Mouse (Mus musculus) gastrocnemius, postnatal 36 days (tissue): ENCODE measurements at regions not wholly inside any gene's neighbourhood (a gene's known extent, or its start where the extent isn't known, plus 50 kb on each side); places are given as distances from the start of the nearest gene placed in this dataset.

Experiments used
- DNase-seq, 2 experiments: peaks; one replicate each; pipeline ENCODE4 v3.0.0; 2022
- intact Hi-C: fragments of 180-260 bp; cut with DNase I; formaldehyde crosslinking; loops from one replicate; pipeline ENCODE4 v1.15.1; 2025

GRCm38 (mm10) chr7:72854501-72855002, 520.8 kb upstream of the Rgma start:
- DNase-seq: no peak
- intact Hi-C loops: no loop called here

- intact Hi-C loops: no loop called here
- no peak for DNase-seq
Observed at GRCm38 (mm10) chr7:72866966-72867754, 508.1 kb upstream of the Rgma start.

GRCm38 (mm10) chr7:72869068-72869467, 506.2 kb upstream of the Rgma start:
- intact Hi-C loops: no loop called here
- no peak for DNase-seq

- DNase-seq: no peak
- intact Hi-C loops: no loop called here
Observed at GRCm38 (mm10) chr7:72900816-72901215, 474.5 kb upstream of the Rgma start.

- intact Hi-C loops: no loop called here
Observed at GRCm38 (mm10) chr7:72905891-72906290, 469.4 kb upstream of the Rgma start.

GRCm38 (mm10) chr7:72906536-72906935, 468.8 kb upstream of the Rgma start:
- intact Hi-C loops: no loop called here
- DNase-seq: no peak

More at GRCm38 (mm10) chr7:72905891-72906290, 469.4 kb upstream of the Rgma start:
- DNase-seq: no peak

- intact Hi-C loops: loop anchor here (5.0 kb wide), 1 partner anchor 450 kb away; the partner anchor contains the start of gene Rgma
- DNase-seq: no peak
Observed at GRCm38 (mm10) chr7:72926772-72927380, 448.4 kb upstream of the Rgma start.

GRCm38 (mm10) chr7:72938842-72939241, 436.5 kb upstream of the Rgma start:
- no peak for DNase-seq

GRCm38 (mm10) chr7:72947531-72947930, 427.8 kb upstream of the Rgma start:
- intact Hi-C loops: no loop called here

More at GRCm38 (mm10) chr7:72938842-72939241, 436.5 kb upstream of the Rgma start:
- intact Hi-C loops: no loop called here

GRCm38 (mm10) chr7:72948026-72948425, 427.3 kb upstream of the Rgma start:
- intact Hi-C loops: no loop called here
- no peak for DNase-seq

More at GRCm38 (mm10) chr7:72947531-72947930, 427.8 kb upstream of the Rgma start:
- DNase-seq: no peak

- intact Hi-C loops: no loop called here
- DNase-seq: no peak
Observed at GRCm38 (mm10) chr7:72948666-72949065, 426.6 kb upstream of the Rgma start.

- intact Hi-C loops: no loop called here
- DNase-seq: no peak
Observed at GRCm38 (mm10) chr7:72949886-72950285, 425.4 kb upstream of the Rgma start.

GRCm38 (mm10) chr7:72957674-72958073, 417.6 kb upstream of the Rgma start:
- intact Hi-C loops: no loop called here
- no peak for DNase-seq

GRCm38 (mm10) chr7:72961321-72961720, 414.0 kb upstream of the Rgma start:
- intact Hi-C loops: no loop called here
- DNase-seq: no peak

GRCm38 (mm10) chr7:72962815-72963214, 412.5 kb upstream of the Rgma start:
- no peak for DNase-seq
- intact Hi-C loops: no loop called here

GRCm38 (mm10) chr7:72963908-72964307, 411.4 kb upstream of the Rgma start:
- intact Hi-C loops: no loop called here

GRCm38 (mm10) chr7:72968193-72968592, 407.1 kb upstream of the Rgma start:
- DNase-seq: no peak
- intact Hi-C loops: no loop called here

More at GRCm38 (mm10) chr7:72963908-72964307, 411.4 kb upstream of the Rgma start:
- no peak for DNase-seq

GRCm38 (mm10) chr7:72971506-72972267, 403.6 kb upstream of the Rgma start:
- DNase-seq: no peak
- intact Hi-C loops: no loop called here

GRCm38 (mm10) chr7:72972397-72972796, 402.9 kb upstream of the Rgma start:
- no peak for DNase-seq
- intact Hi-C loops: no loop called here

- DNase-seq: no peak
- intact Hi-C loops: no loop called here
Observed at GRCm38 (mm10) chr7:72973771-72974170, 401.5 kb upstream of the Rgma start.

- intact Hi-C loops: no loop called here
- no peak for DNase-seq
Observed at GRCm38 (mm10) chr7:72974384-72974783, 400.9 kb upstream of the Rgma start.
